Mouse (Mus musculus) lung, postnatal 4 days (tissue): ENCODE results near the gene Clock.
A peak's percentile ranks its signal among the peaks of the same experiment; 100 is the strongest.

ENCODE experiments used
- DNase-seq, 2 experiments: peaks; one replicate each; pipeline ENCODE4 v3.0.0; 2021

Gene Clock

GRCm38 (mm10) chr5:76304452-76305341, at the start of gene Clock:
Clock (minus strand) TSS chr5:76304792.
- peak; percentile 92 to 94 for DNase-seq

GRCm38 (mm10) chr5:76351953-76352611, 47.5 kb upstream of the Clock start:
- DNase-seq, result no peak

GRCm38 (mm10) chr5:76351537-76351936, 46.9 kb upstream of the Clock start:
- DNase-seq, result no peak

- DNase-seq, result no peak
Observed at GRCm38 (mm10) chr5:76346137-76346536, 41.5 kb upstream of the Clock start.

- no peak for DNase-seq
Observed at GRCm38 (mm10) chr5:76340931-76341330, 36.3 kb upstream of the Clock start.

GRCm38 (mm10) chr5:76337100-76337499, 32.5 kb upstream of the Clock start:
- no peak for DNase-seq

- no peak for DNase-seq
Observed at GRCm38 (mm10) chr5:76333833-76334232, 29.2 kb upstream of the Clock start.

- DNase-seq, result no peak
Observed at GRCm38 (mm10) chr5:76330953-76331352, 26.4 kb upstream of the Clock start, which contains the start of gene Pdcl2. Pdcl2 (minus strand) TSS chr5:76331156.

GRCm38 (mm10) chr5:76327296-76327695, 22.7 kb upstream of the Clock start:
- no peak for DNase-seq

- DNase-seq, result no peak
Observed at GRCm38 (mm10) chr5:76325113-76325512, 20.5 kb upstream of the Clock start.

GRCm38 (mm10) chr5:76321249-76322196, 16.9 kb upstream of the Clock start:
- peak; percentile 18 to 23 for DNase-seq

- DNase-seq, result no peak
Observed at GRCm38 (mm10) chr5:76308206-76308605, 3.6 kb upstream of the Clock start.

- DNase-seq, result no peak
Observed at GRCm38 (mm10) chr5:76306261-76306660, 1.7 kb upstream of the Clock start.

GRCm38 (mm10) chr5:76305616-76306015, 1.0 kb upstream of the Clock start:
- DNase-seq, result no peak

GRCm38 (mm10) chr5:76303745-76304451, 694 bp downstream of the Clock start:
- DNase-seq, result peak; percentile 89 to 93

- DNase-seq, result no peak
Observed at GRCm38 (mm10) chr5:76303379-76303744, 1.2 kb downstream of the Clock start.

GRCm38 (mm10) chr5:76302009-76302408, 2.6 kb downstream of the Clock start:
- DNase-seq, result no peak

- no peak for DNase-seq
Observed at GRCm38 (mm10) chr5:76289234-76289691, 15.3 kb downstream of the Clock start.

- no peak for DNase-seq
Observed at GRCm38 (mm10) chr5:76288256-76288655, 16.3 kb downstream of the Clock start.

- DNase-seq, result no peak
Observed at GRCm38 (mm10) chr5:76287062-76287461, 17.5 kb downstream of the Clock start.

- DNase-seq, result no peak
Observed at GRCm38 (mm10) chr5:76285699-76286098, 18.9 kb downstream of the Clock start.

- no peak for DNase-seq
Observed at GRCm38 (mm10) chr5:76283890-76284289, 20.7 kb downstream of the Clock start.
